Mouse (Mus musculus): ENCODE results near the gene Mta1. TPM values are rescaled to one million over a fixed set of nuclear protein-coding genes. Genes with fewer than 3 reads are reported as not detected.

The Mta1 gene
- 256 and 328 TPM in 2 replicates for polyA plus RNA-seq (2012)

DNA sequence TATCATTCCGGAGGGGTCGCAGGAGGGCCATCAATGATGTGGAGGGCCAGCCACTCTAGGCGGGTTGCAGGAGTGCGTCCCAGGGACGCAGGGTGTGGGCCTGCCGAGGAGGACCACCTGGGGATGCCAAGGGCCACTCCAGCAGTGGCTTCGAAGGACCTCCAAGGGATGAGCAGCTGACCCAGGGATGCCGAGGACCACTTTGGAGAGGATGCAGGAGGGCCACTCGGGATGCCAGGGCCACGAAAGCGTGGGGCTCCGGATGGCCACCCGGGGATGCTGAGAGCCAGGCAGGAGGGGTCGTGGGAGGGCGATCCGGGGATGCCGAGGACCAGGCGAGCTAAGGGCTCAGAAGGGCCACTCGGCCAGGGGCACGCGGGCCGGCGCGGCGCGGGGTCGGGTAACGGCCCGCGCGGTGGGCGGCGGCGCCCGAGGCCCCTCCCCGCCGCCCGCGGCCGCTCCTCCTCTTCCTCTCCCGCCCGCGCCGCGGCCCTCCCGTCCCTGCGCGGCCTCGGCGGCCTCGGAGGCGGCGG, at the start of gene Mta1:
Gene Mta1, plus strand, starts transcription at position 530 of the 533 bp plus-strand sequence.

DNA sequence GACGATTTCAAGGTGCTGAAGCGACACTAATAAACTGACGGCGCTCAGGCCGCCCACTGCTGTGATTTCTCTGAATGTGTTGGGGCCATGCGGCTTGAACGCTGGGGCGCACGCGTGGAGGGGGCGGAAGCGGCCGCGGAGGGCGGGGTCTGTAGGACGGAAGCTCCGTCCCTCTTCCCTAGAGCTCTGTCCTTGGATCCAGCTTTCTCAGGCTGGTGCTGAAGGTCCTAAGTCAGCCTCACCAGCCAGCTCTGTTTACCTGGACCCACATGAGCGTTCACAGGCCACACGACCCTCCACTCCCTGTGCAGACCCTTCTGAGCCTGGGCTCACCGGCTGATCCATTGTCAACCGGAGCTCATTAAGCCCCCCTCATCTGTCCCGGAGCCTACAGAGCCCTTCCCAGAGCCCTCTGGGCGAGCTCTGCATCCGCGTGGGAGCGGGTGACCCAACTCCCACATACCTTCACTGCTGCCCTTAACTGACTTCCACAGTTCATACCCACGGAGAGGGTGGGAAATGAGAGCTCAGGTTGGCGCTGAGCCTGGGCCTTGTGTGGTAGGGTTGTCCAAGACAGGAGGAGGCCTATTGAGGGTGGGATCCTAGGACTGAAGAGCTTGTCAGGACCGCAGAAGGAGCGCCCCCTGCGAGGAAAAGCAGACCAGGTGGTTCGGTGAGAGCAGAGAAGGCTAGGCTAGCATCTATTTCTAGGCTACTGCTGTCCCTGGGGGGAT, 23.6 kb upstream of the Mta1 start, which contains the start of gene Tex22:
Gene Tex22, plus strand, starts transcription at position 174 of the 734 bp plus-strand sequence.

DNA sequence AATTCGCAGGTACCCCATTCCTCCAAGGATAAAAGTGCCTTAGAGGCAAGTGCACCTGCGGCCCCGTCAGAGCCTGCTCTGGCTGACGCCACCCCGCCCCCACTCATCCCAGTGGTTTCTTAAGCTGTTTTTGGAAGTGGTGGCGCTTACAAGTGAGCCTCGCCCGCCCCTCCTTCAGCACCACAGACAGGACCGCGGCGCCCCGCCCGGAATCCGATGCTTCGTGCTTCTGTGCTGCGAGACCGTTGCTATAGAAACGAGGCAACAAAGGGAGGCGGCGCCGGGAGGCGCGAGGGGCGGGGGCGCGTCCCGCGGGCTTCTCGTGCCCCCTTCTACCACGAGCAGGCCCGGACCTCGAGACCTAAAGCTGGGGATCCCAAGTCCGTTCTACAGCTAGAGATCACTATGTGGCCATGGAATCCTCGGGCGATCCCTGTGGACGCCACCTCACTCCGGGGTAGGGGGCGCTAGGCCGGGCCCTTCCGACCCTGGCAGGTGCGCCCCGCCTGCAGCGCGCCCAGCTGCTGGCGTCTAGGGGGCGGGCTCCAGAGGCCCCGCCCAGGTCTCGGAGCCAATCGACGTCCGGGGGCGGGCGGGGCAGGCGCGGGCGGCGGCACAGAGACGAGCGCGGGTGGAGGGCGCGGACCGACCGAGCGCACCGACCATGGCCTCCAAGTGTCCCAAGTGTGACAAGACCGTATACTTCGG, 42.0 kb downstream of the Mta1 start, which contains the start of gene Crip2:
Gene Crip2, plus strand, starts transcription at position 329 of the 708 bp plus-strand sequence.

DNA sequence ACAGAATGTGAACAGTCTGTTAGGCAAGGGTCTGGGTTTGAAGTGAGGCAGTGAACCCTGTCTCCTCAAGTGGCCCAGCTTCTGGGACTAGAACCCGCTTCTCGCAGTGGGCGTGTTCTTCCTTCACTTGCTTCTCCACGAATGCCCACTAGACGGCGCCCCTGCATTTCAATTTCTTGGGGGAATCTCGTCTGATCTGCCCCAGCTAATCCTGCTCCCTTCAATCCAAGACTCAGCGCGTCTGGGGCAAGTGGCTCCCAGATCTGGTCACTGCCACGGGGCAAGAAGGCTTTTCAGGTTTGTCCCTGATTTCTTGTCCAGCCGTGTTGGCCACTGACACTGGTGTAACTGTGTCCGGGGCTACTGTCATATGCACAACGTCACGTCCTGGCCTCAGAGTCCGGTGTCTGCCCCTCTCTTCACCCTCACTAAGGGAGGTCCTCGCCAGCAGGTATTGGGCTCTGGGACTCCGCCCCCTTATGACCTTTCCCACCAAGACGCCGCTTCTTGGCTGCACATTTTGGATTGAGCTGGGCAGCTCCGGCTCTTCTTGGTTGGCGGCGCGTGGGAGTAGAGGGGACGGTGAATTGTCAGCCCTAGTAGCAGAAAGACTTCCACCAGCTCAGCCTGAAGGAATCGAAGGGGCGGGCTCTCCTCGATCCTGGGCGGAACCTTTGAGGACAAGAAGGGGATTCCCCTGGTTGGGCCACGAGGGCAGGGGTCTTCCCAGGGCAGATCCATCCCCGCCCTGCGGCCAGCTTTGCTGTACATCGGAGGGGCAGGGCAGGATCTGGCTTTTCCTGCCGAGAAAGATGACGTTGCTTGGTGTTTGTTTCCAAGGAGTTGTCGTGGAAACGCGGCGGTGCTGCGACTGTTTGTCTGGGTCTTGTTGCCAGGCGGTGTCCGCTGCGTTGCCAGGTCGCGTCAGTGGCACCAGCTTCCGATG, 48.3 kb downstream of the Mta1 start, which contains the start of gene Crip1:
Gene Crip1, plus strand, starts transcription at position 205 of the 946 bp plus-strand sequence.

GRCm38 (mm10) chr12:113155887-113156539, 57.9 kb downstream of the Mta1 start, which contains the start of gene Tedc1:
Gene Tedc1 (plus strand): TSS chr12:113156421.

DNA sequence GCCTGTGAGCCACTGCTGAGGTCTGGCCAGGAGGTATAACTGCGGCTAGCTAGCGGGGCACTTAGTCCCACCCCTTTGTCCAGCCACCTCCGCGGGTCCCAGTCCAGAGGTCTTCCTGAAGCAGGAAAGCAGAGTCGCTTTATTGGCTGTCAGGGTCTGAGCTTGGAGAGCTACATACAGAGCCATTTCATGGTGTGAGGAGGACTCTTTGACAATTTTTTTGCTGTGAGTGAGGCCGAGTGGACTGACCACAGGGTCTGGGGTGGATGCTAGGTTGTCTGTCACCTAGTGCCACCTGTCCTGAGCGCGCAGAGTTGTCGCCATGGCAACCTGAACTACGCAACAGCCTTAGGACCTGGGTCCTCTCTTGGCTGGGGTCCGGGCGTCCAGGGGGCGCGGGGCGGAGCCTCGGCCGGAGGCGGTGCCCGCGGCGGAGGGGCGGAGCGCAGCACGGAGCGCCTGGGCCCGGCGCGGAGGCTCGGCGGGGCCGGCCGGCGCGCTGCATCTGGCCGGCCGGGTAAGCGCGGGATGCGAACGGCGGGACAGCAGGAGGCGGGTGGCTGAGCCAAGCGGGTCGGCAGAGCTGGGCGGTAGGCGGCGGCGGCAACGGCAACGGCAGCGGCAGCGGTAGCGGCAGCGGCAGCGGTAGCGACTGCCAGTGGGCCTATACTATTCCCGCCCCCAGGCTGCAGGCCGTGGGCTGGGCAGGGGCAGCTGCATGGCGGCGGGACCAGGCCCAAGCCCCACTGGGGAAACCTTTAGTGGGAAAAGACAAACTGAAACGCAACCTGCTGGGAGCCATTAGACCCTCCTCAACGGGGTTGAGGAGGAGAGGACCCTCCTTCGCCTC, 87.6 kb downstream of the Mta1 start, which contains the start of gene Tmem121:
Gene Tmem121, plus strand, starts transcription at position 489 of the 850 bp plus-strand sequence.

Other genes with a start within 250 kb of the Mta1 start
- 6.3 and 8.1 TPM in 2 replicates for gene Gpr132, start 230.1 kb upstream of the Mta1 start, polyA plus RNA-seq (2012)
- gene Jag2, start 168.5 kb upstream of the Mta1 start, polyA plus RNA-seq (2012): 13.5 and 30.2 TPM in 2 replicates
- 25.3 and 26.5 TPM in 2 replicates for gene Nudt14, start 156.2 kb upstream of the Mta1 start, polyA plus RNA-seq (2012)
- 40.9 and 59.2 TPM in 2 replicates for gene Btbd6, start 121.8 kb upstream of the Mta1 start, polyA plus RNA-seq (2012)
- 33.5 and 49.8 TPM in 2 replicates for gene Brf1, start 97.6 kb upstream of the Mta1 start, polyA plus RNA-seq (2012)
- 22.2 and 24.2 TPM in 2 replicates for gene Pacs2, start 83.8 kb upstream of the Mta1 start, polyA plus RNA-seq (2012)
- gene Tex22, start 23.8 kb upstream of the Mta1 start, polyA plus RNA-seq (2012): 0.05 TPM in 1 of 2 replicates, not detected in the other
- 32.2 and 37.5 TPM in 2 replicates for gene Crip2, start 42.0 kb downstream of the Mta1 start, polyA plus RNA-seq (2012)
- gene Crip1, start 48.0 kb downstream of the Mta1 start, polyA plus RNA-seq (2012): 259 and 275 TPM in 2 replicates
- 25.9 and 31.5 TPM in 2 replicates for gene Tedc1, start 58.1 kb downstream of the Mta1 start, polyA plus RNA-seq (2012)
- gene Tmem121, start 87.7 kb downstream of the Mta1 start, polyA plus RNA-seq (2012): 0.73 and 1.7 TPM in 2 replicates